Mouse (Mus musculus) liver, embryonic 11.5 days (tissue): ENCODE results near the gene Lrrn4cl. TPM values are rescaled to one million over a fixed set of nuclear protein-coding genes. Genes with fewer than 3 reads are reported as not detected.

ENCODE experiments used
- ATAC-seq: fragments of 200-750 bp; cut with Nextera tagmentation; replicated peaks from 2 replicates; pipeline ENCODE4 v1.8.0; 2017; ENCODE audit warnings: moderate number of reproducible peaks, mild to moderate bottlenecking, moderate TSS enrichment, moderate library complexity; ENCODE audit not compliant: low FRiP score
- DNase-seq: peaks from one replicate; pipeline ENCODE4 v3.0.0-alpha.2; 2017; ENCODE audit warnings: low spot score
- H3K27ac ChIP-seq: fragments of 300-500 bp; sonication (generic); 2 replicates; pipeline ENCODE4 v1.5.1; 2014; ENCODE audit warnings: mild to moderate bottlenecking, low read depth, low read length, control low read depth
- H3K27me3 ChIP-seq: fragments of 300-500 bp; sonication (generic); replicated peaks from 2 replicates; pipeline ENCODE4 v1.6.1; 2014; ENCODE audit warnings: low read length, mixed read lengths; ENCODE audit not compliant: control insufficient read depth, insufficient read depth
- H3K36me3 ChIP-seq: fragments of 300-500 bp; sonication (generic); 2 replicates; pipeline ENCODE4 v1.6.1; 2014; ENCODE audit warnings: mild to moderate bottlenecking, low read length, moderate library complexity, mixed read lengths; ENCODE audit not compliant: control insufficient read depth, insufficient read depth
- H3K4me1 ChIP-seq: fragments of 300-500 bp; sonication (generic); replicated peaks from 2 replicates; pipeline ENCODE4 v1.6.1; 2014; ENCODE audit warnings: low read length, mixed read lengths; ENCODE audit not compliant: control insufficient read depth, insufficient read depth
- H3K4me2 ChIP-seq: fragments of 300-500 bp; sonication (generic); 2 replicates; pipeline ENCODE4 v1.6.1; 2014; ENCODE audit warnings: mild to moderate bottlenecking, control low read depth, moderate library complexity
- H3K4me3 ChIP-seq: fragments of 300-500 bp; sonication (generic); 2 replicates; pipeline ENCODE4 v1.5.1; 2014; ENCODE audit warnings: low read depth, low read length, control low read depth
- H3K9ac ChIP-seq: fragments of 300-500 bp; sonication (generic); 2 replicates; pipeline ENCODE4 v1.6.1; 2014; ENCODE audit warnings: low read depth, low read length, control low read depth
- H3K9me3 ChIP-seq: fragments of 300-500 bp; sonication (generic); 2 replicates; pipeline ENCODE4 v1.6.1; 2016; ENCODE audit warnings: low read length, inconsistent platforms, mixed read lengths; ENCODE audit not compliant: control insufficient read depth
- WGBS: fragments of 180-500 bp; shearing (Covaris S2); extraction: QIAGEN DNeasy Blood & Tissue Kit; methylation state at CpG from one replicate; pipeline ENCODE4 v1.1.7; 2014; 5-methylcytosine and 5-hydroxymethylcytosine counted together
- polyA plus RNA-seq: library from polyadenylated mRNA; unstranded; fragments of >200 nt; fragmentation: Nextera tagmentation; extraction: Ambion mirVana; gene quantifications from 2 replicates; pipeline ENCODE4 v1.2.1, GENCODE M21; 2014

Lrrn4cl gene
- 0.10 and 0.34 TPM in 2 replicates for polyA plus RNA-seq

GRCm38 (mm10) chr19:8850402-8850901 lies at the start of gene Lrrn4cl:
Gene Lrrn4cl (plus strand): TSS chr19:8850768.
- Histone ChIP-seq H3K4me2 (peak within 1 kb of the TSS; percentile 10; the same call in 1 of the 2 replicates), H3K4me1 (no peaks in the 10 kb centered on the region), H3K9me3 (no peaks in the 10 kb centered on the region), H3K4me3 (no peak within 1 kb of the TSS), H3K27ac (no peak within 1 kb of the TSS), H3K36me3 (peaks cover 8% of the 10 kb centered on the region; the same call in 1 of the 2 replicates), H3K27me3 (no peaks in the 10 kb centered on the region), H3K9ac (no peak within 1 kb of the TSS)
- DNase-seq (no peak), ATAC-seq (0 out of 2 replicates have a peak, but pooled peaks have one; percentile 26)
- WGBS, result 48% methylated on average over 7 of the region's 7 CpGs

GRCm38 (mm10) chr19:8802130-8802821 lies 48.3 kb upstream of the Lrrn4cl start, which contains the start of gene Zbtb3:
Gene Zbtb3 (plus strand): TSS chr19:8802555.
- ATAC-seq, result peak; percentile 94
- Histone ChIP-seq H3K4me3 (peak within 1 kb of the TSS; percentile 59), H3K4me1 (peaks cover 18% of the 10 kb centered on the region), H3K9ac (peak within 1 kb of the TSS; percentile 59), H3K9me3 (no peaks in the 10 kb centered on the region), H3K36me3 (peaks cover 9% of the 10 kb centered on the region; the same call in 1 of the 2 replicates), H3K27me3 (no peaks in the 10 kb centered on the region), H3K4me2 (peak within 1 kb of the TSS; percentile 66), H3K27ac (peak within 1 kb of the TSS; percentile 56)
- WGBS, result under 1% methylated on average over 30 of the region's 30 CpGs
- DNase-seq, result peak; percentile 93

DNA sequence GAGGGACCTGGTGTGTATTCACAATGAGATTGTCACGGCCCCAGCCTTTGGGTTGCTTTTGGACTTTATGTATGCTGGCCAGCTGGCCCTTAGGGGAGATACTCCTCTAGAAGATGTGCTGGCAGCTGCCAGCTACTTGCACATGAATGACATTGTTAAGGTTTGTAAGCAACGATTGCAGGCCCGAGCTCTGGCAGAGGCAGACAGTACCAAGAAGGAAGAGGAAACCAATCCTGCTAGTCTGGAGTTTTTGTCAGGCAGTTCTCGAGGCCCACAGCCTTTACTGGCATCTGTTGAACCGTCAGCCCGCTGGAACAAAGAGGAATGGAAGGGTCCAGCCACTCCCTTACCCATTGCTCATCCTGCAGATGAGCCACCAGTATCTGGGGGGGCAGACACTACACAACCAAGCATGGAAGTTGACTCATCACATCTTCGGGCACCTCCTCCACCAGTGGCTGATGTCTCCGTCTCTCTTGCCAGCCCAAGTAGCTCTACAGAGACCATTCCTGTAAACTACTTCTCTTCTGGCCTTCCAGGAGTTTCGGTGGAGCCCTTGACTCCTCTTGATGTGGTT lies 47.3 kb upstream of the Lrrn4cl start:
- peaks cover 10% of the 10 kb centered on the region; the same call in 1 of the 2 replicates for H3K36me3 ChIP-seq
- H3K9me3 ChIP-seq, result no peaks in the 10 kb centered on the region
- no peak for ATAC-seq
- peak overlapping the region; percentile 56 for H3K27ac ChIP-seq
- peaks cover 18% of the 10 kb centered on the region for H3K4me1 ChIP-seq
- peak overlapping the region; percentile 59 for H3K4me3 ChIP-seq
- peak overlapping the region; percentile 66 for H3K4me2 ChIP-seq
- WGBS, result 76% methylated on average over 9 of the region's 9 CpGs
- H3K9ac ChIP-seq, result peak overlapping the region; percentile 44
- H3K27me3 ChIP-seq, result no peaks in the 10 kb centered on the region
- DNase-seq, result no peak

DNA sequence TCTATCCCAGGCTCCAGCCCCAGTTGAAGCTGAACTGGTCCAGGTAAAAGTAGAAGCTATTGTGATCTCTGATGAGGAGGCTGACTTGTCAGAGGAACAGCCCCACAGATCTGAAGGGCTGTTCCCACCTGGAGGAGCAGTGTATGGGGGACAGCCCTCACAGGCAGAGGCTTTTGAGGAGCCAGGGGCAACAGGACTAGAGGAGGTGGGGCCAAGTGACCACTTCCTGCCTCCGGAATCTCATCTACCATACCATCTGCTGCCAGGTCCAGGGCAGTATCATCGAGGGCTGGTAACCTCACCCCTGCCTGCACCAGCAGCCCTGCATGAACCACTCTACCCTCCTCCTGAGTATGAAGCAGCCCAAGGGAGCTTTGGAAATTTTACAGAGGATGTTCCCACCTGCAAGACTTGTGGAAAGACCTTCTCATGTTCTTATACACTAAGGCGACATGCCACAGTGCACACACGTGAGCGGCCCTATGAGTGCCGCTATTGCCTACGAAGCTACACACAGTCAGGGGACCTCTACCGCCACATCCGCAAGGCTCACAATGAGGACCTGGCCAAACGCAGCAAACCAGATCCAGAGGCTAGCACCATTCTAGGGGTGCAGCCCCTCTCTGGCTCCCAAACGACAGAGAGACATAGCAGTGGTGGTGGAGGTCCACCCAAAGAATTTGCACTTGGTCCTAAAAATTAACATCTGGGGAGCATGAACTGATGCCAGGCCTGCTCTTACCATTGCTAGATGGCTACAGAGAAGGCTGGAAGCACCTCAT lies 46.5 kb upstream of the Lrrn4cl start:
- ATAC-seq, result no peak
- Histone ChIP-seq H3K27ac (no peak overlapping the region), H3K9ac (no peak overlapping the region), H3K4me3 (peak overlapping the region; percentile 59; the same call in 1 of the 2 replicates), H3K9me3 (no peaks in the 10 kb centered on the region), H3K4me1 (peaks cover 18% of the 10 kb centered on the region), H3K36me3 (peaks cover 13% of the 10 kb centered on the region; the same call in 1 of the 2 replicates), H3K27me3 (no peaks in the 10 kb centered on the region), H3K4me2 (peak overlapping the region; percentile 33)
- WGBS, result 73% methylated on average over 11 of the region's 11 CpGs
- no peak for DNase-seq

DNA sequence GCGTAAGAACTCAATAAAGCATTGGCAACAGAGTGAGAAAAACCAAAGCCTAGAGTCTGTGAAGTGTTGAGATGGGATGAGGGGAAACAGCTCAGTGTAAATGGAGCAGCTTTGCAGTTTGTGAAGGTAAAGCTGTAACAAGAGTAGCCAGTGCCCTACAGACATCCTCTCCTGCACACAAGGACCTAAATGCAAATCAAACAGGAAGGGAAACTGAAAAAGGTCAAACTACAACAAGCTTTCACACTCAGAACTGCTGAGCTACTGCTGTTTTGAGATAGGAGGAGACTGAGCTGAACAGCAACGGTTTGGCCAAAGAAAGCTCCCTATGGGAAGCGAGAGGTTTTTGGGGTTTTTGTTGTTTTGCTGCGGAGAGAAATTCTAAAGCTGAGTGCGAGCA lies 43.8 kb upstream of the Lrrn4cl start:
- 84% methylated on average over 5 of the region's 5 CpGs for WGBS
- no peaks in the 10 kb centered on the region for H3K9me3 ChIP-seq
- no peak overlapping the region for H3K4me3 ChIP-seq
- H3K27ac ChIP-seq, result no peak overlapping the region
- H3K27me3 ChIP-seq, result no peaks in the 10 kb centered on the region
- ATAC-seq (no peak), DNase-seq (no peak)
- 0 out of 2 replicates have a peak overlapping the region, but pooled peaks have one; percentile 2 for H3K9ac ChIP-seq
- H3K4me1 ChIP-seq, result peaks cover 18% of the 10 kb centered on the region
- H3K36me3 ChIP-seq, result peaks cover 30% of the 10 kb centered on the region
- H3K4me2 ChIP-seq, result no peak overlapping the region

- Histone ChIP-seq H3K36me3 (peaks cover 40% of the 10 kb centered on the region), H3K4me1 (peaks cover 9% of the 10 kb centered on the region), H3K9ac (no peak overlapping the region), H3K9me3 (no peaks in the 10 kb centered on the region), H3K4me3 (no peak overlapping the region), H3K4me2 (no peak overlapping the region), H3K27me3 (no peaks in the 10 kb centered on the region), H3K27ac (no peak overlapping the region)
- ATAC-seq, result no peak
- WGBS, result 86% methylated on average over 11 of the region's 11 CpGs
- DNase-seq, result no peak
These were observed 34.8 kb upstream of the Lrrn4cl start for GRCm38 (mm10) chr19:8815812-8816211.

GRCm38 (mm10) chr19:8817001-8817400 lies 33.6 kb upstream of the Lrrn4cl start:
- no peak for DNase-seq
- ATAC-seq, result no peak
- Histone ChIP-seq H3K4me3 (no peak overlapping the region), H3K4me1 (peaks cover 9% of the 10 kb centered on the region), H3K27me3 (no peaks in the 10 kb centered on the region), H3K27ac (no peak overlapping the region), H3K9me3 (no peaks in the 10 kb centered on the region), H3K36me3 (peaks cover 33% of the 10 kb centered on the region; the same call in 1 of the 2 replicates), H3K4me2 (peak overlapping the region; percentile 93), H3K9ac (no peak overlapping the region)
- 83% methylated on average over 3 of the region's 3 CpGs for WGBS

GRCm38 (mm10) chr19:8818301-8818798 lies 32.2 kb upstream of the Lrrn4cl start:
- Histone ChIP-seq H3K36me3 (peaks cover 25% of the 10 kb centered on the region), H3K9me3 (no peaks in the 10 kb centered on the region)

More at GRCm38 (mm10) chr19:8818301-8818798, 32.2 kb upstream of the Lrrn4cl start:
- peak overlapping the region; percentile 98 for H3K27ac ChIP-seq
- ATAC-seq (no peak), DNase-seq (no peak)
- peak overlapping the region; percentile 93 for H3K4me2 ChIP-seq
- 18% methylated on average over 14 of the region's 14 CpGs for WGBS
- H3K4me1 ChIP-seq, result peaks cover 20% of the 10 kb centered on the region
- H3K9ac ChIP-seq, result peak overlapping the region; percentile 85
- no peaks in the 10 kb centered on the region for H3K27me3 ChIP-seq
- H3K4me3 ChIP-seq, result peak overlapping the region; percentile 100
